ENCODE assay signal across 8 mouse cellular contexts in the genomic region with DNA sequence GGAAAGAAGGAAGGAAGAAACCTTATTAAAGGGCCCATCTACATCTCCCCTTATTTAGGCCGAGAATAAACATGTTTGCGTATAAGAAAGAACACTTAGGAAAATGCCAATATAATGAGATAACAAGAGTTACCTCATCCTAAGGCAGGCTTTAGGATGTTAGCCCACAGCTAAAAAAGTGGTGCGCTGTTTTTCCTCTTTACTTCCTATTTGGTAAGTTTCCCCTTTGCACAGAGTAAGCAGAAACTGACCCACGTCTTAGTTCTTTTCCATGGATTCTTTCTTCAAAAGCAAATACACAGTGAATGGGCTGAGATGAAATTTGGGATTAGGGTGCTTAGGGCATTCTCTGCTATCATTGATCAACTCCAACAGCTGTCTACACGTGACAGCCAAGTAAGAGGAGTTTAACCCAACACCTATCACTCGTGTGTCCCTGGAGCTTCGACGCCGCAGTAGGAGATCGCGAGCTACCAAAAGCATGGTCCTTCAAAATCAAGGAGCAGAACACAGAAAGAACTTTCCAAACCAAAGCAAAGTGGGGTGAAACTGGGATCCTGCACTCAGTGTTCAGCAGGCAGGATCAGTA. TPM values are rescaled to one million over a fixed set of nuclear protein-coding genes. Genes with fewer than 3 reads are reported as not detected.
A peak's percentile ranks its signal among the peaks of the same experiment; 100 is the strongest.
DNase-seq lines count a peak whose midpoint lies in the region; ATAC-seq and TF ChIP-seq lines count a peak whose summit lies in the region.

No protein-coding gene starts in this region.

- 0 out of 2 replicates have a peak, but pooled peaks cover 6% of the 10 kb centered on the region for H3K4me1 ChIP-seq in forebrain, embryonic 11.5 days (replicated peaks; ENCODE audit: control insufficient read depth, insufficient read depth, low read length)
- peaks cover 4% of the 10 kb centered on the region for H3K4me1 ChIP-seq in limb, embryonic 14.5 days (ENCODE audit: control insufficient read depth, insufficient read depth, low read length)
- no peaks in the 10 kb centered on the region; the same call in 1 of the 2 replicates for H3K4me1 ChIP-seq in small intestine, adult 2 months (ENCODE audit: control insufficient read depth, insufficient read depth, insufficient read length, low read length)

- no peak for ATAC-seq in forebrain, embryonic 11.5 days (replicated peaks; ENCODE audit: low FRiP score)
- no peak for ATAC-seq in limb, embryonic 14.5 days (ENCODE audit: low FRiP score, low read depth)

- no peaks in the 10 kb centered on the region for H3K36me3 ChIP-seq in forebrain, embryonic 11.5 days (ENCODE audit: control insufficient read depth, insufficient read depth, low read length)
- no peaks in the 10 kb centered on the region for H3K36me3 ChIP-seq in limb, embryonic 14.5 days (ENCODE audit: control insufficient read depth, insufficient read depth, low read length)
- no peaks in the 10 kb centered on the region for H3K36me3 ChIP-seq in small intestine, adult 2 months (ENCODE audit: control insufficient read depth, insufficient read depth, low read length)

- no peak overlapping the region for H3K27ac ChIP-seq in forebrain, embryonic 11.5 days (ENCODE audit: low read depth, low read length)
- H3K27ac ChIP-seq in limb, embryonic 14.5 days (replicated peaks; ENCODE audit: low read depth, low read length) = no peak overlapping the region
- H3K27ac ChIP-seq in small intestine, adult 2 months (ENCODE audit: insufficient read depth, low read depth, low read length) = peak overlapping the region; percentile 80

- H3K4me3 ChIP-seq in forebrain, embryonic 11.5 days (ENCODE audit: low read depth, low read length) = peak overlapping the region; percentile 26; the same call in 1 of the 2 replicates
- peak overlapping the region; percentile 49 for H3K4me3 ChIP-seq in limb, embryonic 14.5 days (replicated peaks; ENCODE audit: low read length)
- H3K4me3 ChIP-seq in small intestine, adult 2 months (ENCODE audit: low read depth, low read length) = peak overlapping the region; percentile 67

- H3K4me2 ChIP-seq in forebrain, embryonic 11.5 days (ENCODE audit: low read depth, low read length, severe bottlenecking) = peak overlapping the region; percentile 54
- peak overlapping the region; percentile 94 for H3K4me2 ChIP-seq in limb, embryonic 14.5 days (replicated peaks; ENCODE audit: low read depth, low read length, severe bottlenecking)

- no peak for TF ChIP-seq CTCF in small intestine, adult 2 months (IDR thresholded peaks at IDR 0.05; ENCODE audit: extremely low read depth, insufficient read length, insufficient replicate concordance, low read depth, low read length)

- peak; percentile 21 for DNase-seq in spleen, adult 12 weeks (ENCODE audit: low spot score)
- no peak for DNase-seq in spleen, postnatal 36 days (ENCODE audit: low spot score in 2 of 2)
- DNase-seq in forebrain, embryonic 11.5 days (ENCODE audit: low spot score) = no peak
- DNase-seq in limb, embryonic 14.5 days (ENCODE audit: low spot score) = no peak
- DNase-seq in right cerebral cortex, postnatal 36 days (ENCODE audit: low spot score in 2 of 2) = no peak
- no peak for DNase-seq in layer of hippocampus, adult 18-20 months (ENCODE audit: low spot score in 2 of 2)
- no peak for DNase-seq in frontal cortex, postnatal 25 days (ENCODE audit: low spot score in 2 of 2)

- H3K27me3 ChIP-seq in forebrain, embryonic 11.5 days (ENCODE audit: control insufficient read depth, insufficient read depth, low read length) = no peaks in the 10 kb centered on the region
- H3K27me3 ChIP-seq in limb, embryonic 14.5 days (ENCODE audit: control insufficient read depth, insufficient read depth, low read length) = no peaks in the 10 kb centered on the region
- H3K27me3 ChIP-seq in small intestine, adult 2 months (ENCODE audit: control insufficient read depth, insufficient read depth, low read length) = no peaks in the 10 kb centered on the region

- no peaks in the 10 kb centered on the region for H3K9me3 ChIP-seq in forebrain, embryonic 11.5 days (ENCODE audit: control insufficient read depth, low read length)
- H3K9me3 ChIP-seq in limb, embryonic 14.5 days (ENCODE audit: control insufficient read depth, low read length) = no peaks in the 10 kb centered on the region

- no peak for TF ChIP-seq POLR2A in limb, embryonic 14.5 days (IDR thresholded peaks at IDR 0.05; ENCODE audit: borderline replicate concordance, extremely low read depth, insufficient read depth, insufficient read length)
- TF ChIP-seq POLR2A in small intestine, adult 2 months (IDR thresholded peaks at IDR 0.05; ENCODE audit: low read depth, low read length) = no peak

- 52% methylated on average over 11 of the region's 11 CpGs for WGBS in forebrain, embryonic 11.5 days
- WGBS in limb, embryonic 14.5 days = 36% methylated on average over 11 of the region's 11 CpGs
- 25% methylated on average over 11 of the region's 11 CpGs for WGBS in small intestine, adult 2 months

- H3K9ac ChIP-seq in forebrain, embryonic 11.5 days (ENCODE audit: low read length) = peak overlapping the region; percentile 47
- peak overlapping the region; percentile 59; the same call in 1 of the 2 replicates for H3K9ac ChIP-seq in limb, embryonic 14.5 days (ENCODE audit: low read depth, low read length, severe bottlenecking)

RNA-seq across cellular contexts. Expression of gene Nup153, which starts 7.6 kb away (rescaled TPM):
- 49.3 and 49.7 TPM in 2 replicates for polyA plus RNA-seq in forebrain, embryonic 11.5 days (2014; fragmentation: Nextera tagmentation; extraction: Ambion mirVana)
- polyA plus RNA-seq in limb, embryonic 14.5 days (2012; rRNA removed) = 65.8 and 96.3 TPM in 2 replicates
- 32.3 and 34.4 TPM in 2 replicates for polyA plus RNA-seq in limb, embryonic 14.5 days (2014; fragmentation: Nextera tagmentation; extraction: Ambion mirVana)
- polyA plus RNA-seq in small intestine, adult 2 months (2012; rRNA removed) = 23.0 and 32.5 TPM in 2 replicates
- 10 to 100 TPM; 57.5 to 58.6 TPM for total RNA-seq in layer of hippocampus, adult 18-20 months (2021)
